Mouse (Mus musculus) layer of hippocampus, postnatal 10 days (tissue): ENCODE measurements at regions not wholly inside any gene's neighbourhood (a gene's known extent, or its start where the extent isn't known, plus 50 kb on each side); places are given as distances from the start of the nearest gene placed in this dataset.

Experiments used
- DNase-seq, 2 experiments: peaks; one replicate each; pipeline ENCODE4 v3.0.0; 2021; ENCODE audit warnings: low spot score in 2 of 2

- no peak for DNase-seq
Measured at GRCm38 (mm10) chr15:59845158-59845739, 171.2 kb downstream of the 4933412E24Rik start.

- no peak for DNase-seq
Measured at GRCm38 (mm10) chr15:59836631-59837030, 179.8 kb downstream of the 4933412E24Rik start.

GRCm38 (mm10) chr15:59833232-59833631 is 183.2 kb downstream of the 4933412E24Rik start:
- DNase-seq: no peak

DNA sequence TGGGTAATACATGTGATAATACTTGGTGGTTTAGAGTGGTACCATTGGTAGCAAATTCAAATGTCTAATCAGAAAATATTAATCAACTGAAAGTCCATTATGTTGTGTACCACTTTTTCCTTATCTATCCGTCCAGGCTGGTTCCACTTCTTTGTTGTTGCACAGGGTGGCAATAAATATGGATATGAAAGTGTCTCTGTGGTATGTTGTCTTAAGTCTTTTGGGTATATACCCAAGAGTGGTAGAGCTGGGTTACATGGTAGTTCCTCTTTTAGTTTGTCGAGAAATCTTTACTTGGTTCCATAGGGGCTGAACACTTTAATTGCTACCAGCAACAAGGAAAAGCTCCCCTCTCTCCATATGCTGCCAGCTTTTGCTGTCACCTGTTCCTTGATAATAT is 184.9 kb downstream of the 4933412E24Rik start:
- DNase-seq: no peak

GRCm38 (mm10) chr15:59830553-59831462 is 185.6 kb downstream of the 4933412E24Rik start:
- DNase-seq: no peak

- peak; percentile 86 for DNase-seq
Measured at GRCm38 (mm10) chr15:59828421-59828820, 188.0 kb downstream of the 4933412E24Rik start.

GRCm38 (mm10) chr15:59826164-59826950 is 190.1 kb downstream of the 4933412E24Rik start:
- no peak for DNase-seq

- DNase-seq: no peak
Measured at GRCm38 (mm10) chr15:59823921-59824320, 192.5 kb downstream of the 4933412E24Rik start.

GRCm38 (mm10) chr15:59822995-59823681 is 193.3 kb downstream of the 4933412E24Rik start:
- DNase-seq: no peak

DNA sequence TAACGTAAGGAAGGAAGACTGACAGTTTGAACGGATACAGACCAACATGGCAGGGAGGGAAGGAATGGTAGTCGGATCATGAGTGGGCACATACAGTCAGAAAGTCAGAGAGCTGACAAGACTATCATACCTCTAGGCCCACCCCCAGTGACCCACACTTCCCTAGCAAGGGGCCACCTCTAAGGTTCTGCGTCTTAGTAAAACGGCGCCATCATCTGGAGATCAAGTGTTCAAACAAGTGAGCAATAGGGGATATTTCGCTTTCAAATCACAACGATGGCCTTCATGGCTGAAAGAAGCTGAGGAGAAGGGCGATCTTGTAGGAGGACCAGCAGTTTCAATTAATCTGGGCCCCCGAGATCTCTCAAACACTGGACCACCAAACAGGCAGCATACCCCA is 196.1 kb downstream of the 4933412E24Rik start:
- DNase-seq: no peak

GRCm38 (mm10) chr15:59816031-59816430 is 200.4 kb downstream of the 4933412E24Rik start:
- no peak for DNase-seq

GRCm38 (mm10) chr15:59811566-59811965 is 204.8 kb downstream of the 4933412E24Rik start:
- no peak for DNase-seq

- no peak for DNase-seq
Measured at GRCm38 (mm10) chr15:59809361-59809760, 207.1 kb downstream of the 4933412E24Rik start.

GRCm38 (mm10) chr15:59807723-59808122 is 208.7 kb downstream of the 4933412E24Rik start:
- DNase-seq: no peak

GRCm38 (mm10) chr15:59805771-59806170 is 210.6 kb downstream of the 4933412E24Rik start:
- no peak for DNase-seq

- DNase-seq: no peak
Measured at GRCm38 (mm10) chr15:59804821-59805220, 211.6 kb downstream of the 4933412E24Rik start.

- no peak for DNase-seq
Measured at GRCm38 (mm10) chr15:59804394-59804793, 212.0 kb downstream of the 4933412E24Rik start.

- DNase-seq: no peak
Measured at GRCm38 (mm10) chr15:59802276-59802675, 214.1 kb downstream of the 4933412E24Rik start.

DNA sequence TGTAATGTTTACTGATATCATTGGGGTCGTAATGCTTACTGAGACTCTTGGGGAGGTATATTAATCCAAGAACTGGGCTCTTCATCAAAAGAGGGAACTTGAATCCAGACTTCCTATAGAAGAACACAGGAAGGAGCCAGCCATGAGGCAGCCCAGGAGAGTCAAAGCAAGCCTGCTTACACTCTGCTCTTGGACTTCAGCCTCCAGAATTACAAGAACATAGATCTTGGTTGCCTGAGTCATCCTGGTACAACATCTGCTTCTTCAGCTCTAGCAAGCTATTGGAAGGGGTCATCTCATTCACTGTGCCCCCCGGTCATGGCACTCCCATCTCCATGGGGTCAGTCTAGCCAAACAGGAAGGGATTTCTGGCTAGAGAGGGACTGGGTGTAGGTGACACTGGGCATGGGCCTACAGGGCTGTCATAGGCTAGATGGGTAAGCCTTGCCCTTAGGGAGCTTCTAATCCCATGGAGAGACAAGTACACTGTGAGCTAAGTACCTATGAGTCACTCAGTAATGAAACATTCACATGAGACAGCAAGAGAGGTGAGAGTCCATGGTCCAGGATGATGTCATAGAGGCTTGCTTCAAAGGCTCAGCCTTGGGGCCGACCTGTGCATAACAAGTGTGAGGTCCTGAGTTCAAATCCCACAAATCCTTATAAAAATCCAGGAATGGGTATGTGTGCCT is 217.1 kb downstream of the 4933412E24Rik start:
- no peak for DNase-seq

- peak in 1 of 2 experiments; percentile 14 for DNase-seq
Measured at GRCm38 (mm10) chr15:59798486-59798885, 217.9 kb downstream of the 4933412E24Rik start.
